Mouse (Mus musculus) testis, adult 2 months (tissue): ENCODE measurements at regions not wholly inside any gene's neighbourhood (a gene's known extent, or its start where the extent isn't known, plus 50 kb on each side); places are given as distances from the start of the nearest gene placed in this dataset.

ENCODE experiments used
- CTCF ChIP-seq: fragments of 200-500 bp; IDR thresholded peaks from 2 replicates; pipeline ENCODE4 v1.5.1; 2012; ENCODE audit warnings: low read depth, mild to moderate bottlenecking, inconsistent platforms, low read length, moderate library complexity; ENCODE audit not compliant: control insufficient read depth, insufficient read depth, insufficient replicate concordance
- POLR2A ChIP-seq: fragments of 200-500 bp; IDR thresholded peaks from 2 replicates; pipeline ENCODE4 v1.6.1; 2012; ENCODE audit warnings: low read depth, mild to moderate bottlenecking, inconsistent platforms, low read length, moderate library complexity; ENCODE audit not compliant: control insufficient read depth

GRCm38 (mm10) chr10:84137019-84137658, 303.3 kb downstream of the Nuak1 start:
- TF ChIP-seq CTCF (no peak), POLR2A (no peak)
